8 mouse cellular contexts compared by ENCODE assay signal in the genomic region with DNA sequence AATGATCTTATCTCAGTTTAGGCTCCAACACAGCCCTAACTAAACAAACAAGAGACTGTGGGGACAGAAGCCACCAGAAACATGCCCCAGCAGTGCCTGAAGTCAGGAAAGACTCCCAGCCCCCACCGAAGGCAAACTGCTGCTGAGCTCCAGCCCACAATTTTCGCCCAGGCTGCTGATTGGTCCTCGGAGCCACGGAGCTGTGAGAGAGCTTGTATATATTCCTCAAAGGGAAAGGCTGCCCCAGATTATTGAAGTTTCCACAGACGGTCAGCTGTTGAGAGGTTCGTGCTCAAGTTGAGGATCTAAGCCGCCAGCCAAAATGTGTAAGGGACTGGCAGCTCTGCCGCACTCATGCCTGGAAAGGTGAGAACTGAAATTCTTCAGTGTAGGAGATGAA. TPM values are rescaled to one million over a fixed set of nuclear protein-coding genes. Genes with fewer than 3 reads are reported as not detected.
DNase-seq lines count a peak whose midpoint lies in the region; ATAC-seq and TF ChIP-seq lines count a peak whose summit lies in the region.

A gene (plus strand): TSS at position 246 of the 400 bp plus-strand sequence.

- H3K4me2 ChIP-seq in forebrain, embryonic 16.5 days (ENCODE audit: low read length), result 0 out of 2 replicates have a peak within 1 kb of the TSS, but pooled peaks have one; percentile 4
- H3K4me2 ChIP-seq in heart, postnatal 0 days (ENCODE audit: low read depth, low read length), result peak within 1 kb of the TSS; percentile 43
- peak within 1 kb of the TSS; percentile 59 for H3K4me2 ChIP-seq in lung, embryonic 14.5 days

- H3K4me3 ChIP-seq in forebrain, embryonic 16.5 days (replicated peaks; ENCODE audit: low read length), result no peak within 1 kb of the TSS
- peak within 1 kb of the TSS; percentile 23 for H3K4me3 ChIP-seq in heart, postnatal 0 days (ENCODE audit: low read depth, low read length)
- peak within 1 kb of the TSS; percentile 29 for H3K4me3 ChIP-seq in lung, embryonic 14.5 days (ENCODE audit: low read depth, low read length)

- 28% methylated on average over 8 of the region's 8 CpGs for WGBS in forebrain, embryonic 16.5 days
- WGBS in heart, postnatal 0 days, result 4% methylated on average over 8 of the region's 8 CpGs
- WGBS in lung, embryonic 14.5 days, result 2% methylated on average over 8 of the region's 8 CpGs

- TF ChIP-seq POLR2A in brain, embryonic 14.5 days (IDR thresholded peaks at IDR 0.05; ENCODE audit: borderline replicate concordance, extremely low read depth, insufficient read depth, insufficient read length, poor library complexity, severe bottlenecking), result no peak

- no peaks in the 10 kb centered on the region for H3K9me3 ChIP-seq in forebrain, embryonic 16.5 days (ENCODE audit: control insufficient read depth, low read length)
- H3K9me3 ChIP-seq in heart, postnatal 0 days (replicated peaks; ENCODE audit: control insufficient read depth, low read length), result no peaks in the 10 kb centered on the region
- H3K9me3 ChIP-seq in lung, embryonic 14.5 days (ENCODE audit: low read depth, low read length), result no peaks in the 10 kb centered on the region

- no peak for TF ChIP-seq CTCF in brain, embryonic 14.5 days (IDR thresholded peaks at IDR 0.05; ENCODE audit: borderline replicate concordance, extremely low read depth, insufficient read depth, insufficient read length)
- TF ChIP-seq CTCF in heart, postnatal 0 days (IDR thresholded peaks at IDR 0.05; ENCODE audit: low read depth), result no peak
- no peak for TF ChIP-seq CTCF in lung, embryonic 14.5 days (IDR thresholded peaks at IDR 0.05; ENCODE audit: low read depth)

- no peak for TF ChIP-seq EP300 in heart, postnatal 0 days (IDR thresholded peaks at IDR 0.05; ENCODE audit: low read depth)

- H3K9ac ChIP-seq in forebrain, embryonic 16.5 days (replicated peaks; ENCODE audit: low read depth, low read length), result no peak within 1 kb of the TSS
- H3K9ac ChIP-seq in heart, postnatal 0 days (replicated peaks; ENCODE audit: low read depth, low read length), result no peak within 1 kb of the TSS
- H3K9ac ChIP-seq in lung, embryonic 14.5 days, result 0 out of 2 replicates have a peak within 1 kb of the TSS, but pooled peaks have one; percentile 23

- H3K4me1 ChIP-seq in forebrain, embryonic 16.5 days (replicated peaks; ENCODE audit: control insufficient read depth, insufficient read depth, low read length), result no peaks in the 10 kb centered on the region; the same call in 1 of the 2 replicates
- H3K4me1 ChIP-seq in heart, postnatal 0 days (ENCODE audit: control insufficient read depth, insufficient read depth), result no peaks in the 10 kb centered on the region
- H3K4me1 ChIP-seq in lung, embryonic 14.5 days (ENCODE audit: insufficient read depth), result peaks cover 11% of the 10 kb centered on the region

- peak; percentile 37 for DNase-seq in brain, embryonic 14.5 days (ENCODE audit: low read depth)
- DNase-seq in heart, postnatal 0 days (ENCODE audit: low spot score), result peak; percentile 13
- DNase-seq in kidney, postnatal 4 days, result peak; percentile 75 to 83
- peak; percentile 87 for DNase-seq in lung, embryonic 14.5 days
- peak; percentile 29 for DNase-seq in right cerebral cortex, postnatal 25 days
- no peak for DNase-seq in spleen, adult 18-20 months
- no peak for DNase-seq in ovary, adult 18-20 months (ENCODE audit: low spot score)

- peak; percentile 69; the same call in 1 of the 2 replicates for ATAC-seq in forebrain, embryonic 16.5 days
- ATAC-seq in heart, postnatal 0 days (ENCODE audit: insufficient read depth, low read depth), result 0 out of 2 replicates have a peak, but pooled peaks have one; percentile 33
- ATAC-seq in lung, embryonic 14.5 days (ENCODE audit: insufficient read depth), result peak; percentile 88

- no peaks in the 10 kb centered on the region for H3K36me3 ChIP-seq in forebrain, embryonic 16.5 days (ENCODE audit: control insufficient read depth, insufficient read depth)
- H3K36me3 ChIP-seq in heart, postnatal 0 days (replicated peaks; ENCODE audit: control insufficient read depth, insufficient read depth, low read length), result no peaks in the 10 kb centered on the region
- no peaks in the 10 kb centered on the region for H3K36me3 ChIP-seq in lung, embryonic 14.5 days (ENCODE audit: insufficient read depth)

- H3K27ac ChIP-seq in forebrain, embryonic 16.5 days (ENCODE audit: low read length), result no peak within 1 kb of the TSS
- H3K27ac ChIP-seq in heart, postnatal 0 days (ENCODE audit: low read depth), result no peak within 1 kb of the TSS
- H3K27ac ChIP-seq in lung, embryonic 14.5 days (ENCODE audit: low read depth), result no peak within 1 kb of the TSS

- H3K27me3 ChIP-seq in forebrain, embryonic 16.5 days (replicated peaks; ENCODE audit: control insufficient read depth, insufficient read depth, low read length), result no peaks in the 10 kb centered on the region
- no peaks in the 10 kb centered on the region for H3K27me3 ChIP-seq in heart, postnatal 0 days (ENCODE audit: control insufficient read depth, insufficient read depth, low read length)
- no peaks in the 10 kb centered on the region for H3K27me3 ChIP-seq in lung, embryonic 14.5 days (ENCODE audit: insufficient read depth, low read length)

RNA-seq across cellular contexts. Expression of the gene that starts here (rescaled TPM):
- 25.8 and 39.0 TPM in 2 replicates for polyA plus RNA-seq in brain, embryonic 14.5 days (2012; rRNA removed)
- polyA plus RNA-seq in forebrain, embryonic 16.5 days (2015; fragmentation: Nextera tagmentation; extraction: Ambion mirVana), result 19.4 and 20.8 TPM in 2 replicates
- 48.2 and 94.3 TPM in 2 replicates for total RNA-seq in heart, postnatal 0 days (2014; rRNA removed; ENCODE audit: low replicate concordance)
- 20.8 and 22.5 TPM in 2 replicates for polyA plus RNA-seq in heart, postnatal 0 days (2015; fragmentation: Nextera tagmentation; extraction: Ambion mirVana)
- polyA plus RNA-seq in lung, embryonic 14.5 days (2014; fragmentation: Nextera tagmentation; extraction: Ambion mirVana), result 8.8 TPM in 2 replicates

Comparison
In these comparisons a context has a peak if more than half of its experiments do, and no peak if none do; other contexts are left out.
1. DNase-seq: peak in brain, embryonic 14.5 days (single experiment), heart, postnatal 0 days (single experiment), kidney, postnatal 4 days (2 of 2), lung, embryonic 14.5 days (single experiment) and right cerebral cortex, postnatal 25 days (single experiment); none in spleen, adult 18-20 months (0 of 2) and ovary, adult 18-20 months (single experiment).
2. ATAC-seq: peak in every context shown above with its lines; median percentile 88 in lung, embryonic 14.5 days; 69 in forebrain, embryonic 16.5 days; 33 in heart, postnatal 0 days.
3. H3K4me2 ChIP-seq: peak in every context shown above with its lines; median percentile 59 in lung, embryonic 14.5 days; 43 in heart, postnatal 0 days; 4 in forebrain, embryonic 16.5 days.